Mouse (Mus musculus): ENCODE measurements around the gene Aacs.
"Not testable (repeated sequence)": the region's sequence is repeated elsewhere in the genome, so short reads cannot be mapped to it uniquely, and the experiment has no call there.

The Aacs gene

GRCm38 (mm10) chr5:125465701-125466106 is 9.9 kb upstream of the Aacs start:
- DNase-seq (ENCODE audit: low spot score), result peak; percentile 84

GRCm38 (mm10) chr5:125466483-125466882 is 9.1 kb upstream of the Aacs start:
- no peak for DNase-seq (ENCODE audit: low spot score)

- no peak for DNase-seq (ENCODE audit: low spot score)
These were observed 8.4 kb upstream of the Aacs start for GRCm38 (mm10) chr5:125467261-125467660.

- no peak for DNase-seq (ENCODE audit: low spot score)
These were observed 4.9 kb upstream of the Aacs start for GRCm38 (mm10) chr5:125470713-125471112.

- no peak for DNase-seq (ENCODE audit: low spot score)
These were observed 2.7 kb upstream of the Aacs start for GRCm38 (mm10) chr5:125472796-125473475.

GRCm38 (mm10) chr5:125475030-125475429 is 584 bp upstream of the Aacs start:
- no peak for DNase-seq (ENCODE audit: low spot score)

- no peak for DNase-seq (ENCODE audit: low spot score)
These were observed 642 bp downstream of the Aacs start for GRCm38 (mm10) chr5:125476286-125476625.

GRCm38 (mm10) chr5:125476799-125477198 is 1.2 kb downstream of the Aacs start:
- no peak for DNase-seq (ENCODE audit: low spot score)

- DNase-seq (ENCODE audit: low spot score), result no peak
These were observed 1.9 kb downstream of the Aacs start for GRCm38 (mm10) chr5:125477533-125477932.

- DNase-seq (ENCODE audit: low spot score), result no peak
These were observed 2.4 kb downstream of the Aacs start for GRCm38 (mm10) chr5:125478037-125478436.

GRCm38 (mm10) chr5:125479376-125479775 is 3.8 kb downstream of the Aacs start:
- DNase-seq (ENCODE audit: low spot score), result no peak

- DNase-seq (ENCODE audit: low spot score), result no peak
These were observed 5.0 kb downstream of the Aacs start for GRCm38 (mm10) chr5:125480434-125481231.

- DNase-seq (ENCODE audit: low spot score), result no peak
These were observed 6.9 kb downstream of the Aacs start for GRCm38 (mm10) chr5:125482474-125482873.

GRCm38 (mm10) chr5:125483712-125484611 is 8.3 kb downstream of the Aacs start:
- no peak for DNase-seq (ENCODE audit: low spot score)

GRCm38 (mm10) chr5:125485031-125485778 is 9.6 kb downstream of the Aacs start:
- no peak for DNase-seq (ENCODE audit: low spot score)

GRCm38 (mm10) chr5:125486088-125486487 is 10.5 kb downstream of the Aacs start:
- DNase-seq (ENCODE audit: low spot score), result no peak

- no peak for DNase-seq (ENCODE audit: low spot score)
These were observed 11.9 kb downstream of the Aacs start for GRCm38 (mm10) chr5:125487375-125488115.

GRCm38 (mm10) chr5:125488116-125488455 is 12.5 kb downstream of the Aacs start:
- DNase-seq (ENCODE audit: low spot score), result no peak

GRCm38 (mm10) chr5:125488953-125489352 is 13.3 kb downstream of the Aacs start:
- DNase-seq (ENCODE audit: low spot score), result not testable (repeated sequence)

- no peak for DNase-seq (ENCODE audit: low spot score)
These were observed 15.5 kb downstream of the Aacs start for GRCm38 (mm10) chr5:125491107-125491506.

All from ovary, postnatal 10 days (tissue).